Mouse (Mus musculus) ES-Bruce4 (cell line): ENCODE measurements at regions not wholly inside any gene's neighbourhood (a gene's known extent, or its start where the extent isn't known, plus 50 kb on each side); places are given as distances from the start of the nearest gene placed in this dataset.
"Not testable (repeated sequence)": the region's sequence is repeated elsewhere in the genome, so short reads cannot be mapped to it uniquely, and the experiment has no call there.

Experiments used
- CTCF ChIP-seq: IDR thresholded peaks from one replicate; pipeline ENCODE4 v1.8.1; 2011; ENCODE audit warnings: low read depth, low read length
- POLR2A ChIP-seq: IDR thresholded peaks from one replicate; pipeline ENCODE4 v1.8.1; 2011; ENCODE audit warnings: low read length; ENCODE audit not compliant: insufficient read depth

DNA sequence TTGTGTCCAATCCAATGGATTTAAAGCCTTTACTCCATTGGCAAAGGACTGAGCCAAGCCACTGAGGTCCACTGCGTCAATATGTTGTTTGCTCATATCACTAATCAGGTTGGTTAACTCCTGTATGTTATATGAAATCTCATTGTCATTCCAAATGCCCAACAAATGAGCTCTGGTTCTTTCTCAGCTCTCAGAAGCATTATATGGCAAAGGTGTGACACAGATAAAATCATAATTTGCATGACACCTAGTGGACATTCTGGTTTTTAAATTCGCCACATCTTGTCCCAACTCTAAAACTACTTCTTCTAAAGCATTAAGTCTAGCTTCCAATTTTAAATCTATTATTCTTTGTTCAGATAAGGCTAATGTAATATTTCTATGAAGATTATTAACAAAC lies 1035.1 kb upstream of the Sel1l start:
- not testable (repeated sequence) for TF ChIP-seq POLR2A, CTCF
